Mouse (Mus musculus) stomach, postnatal 0 days (tissue): ENCODE data around the gene Csdc2.
"Not testable (repeated sequence)": the region's sequence is repeated elsewhere in the genome, so short reads cannot be mapped to it uniquely, and the experiment has no call there.

ENCODE experiments used
- CTCF ChIP-seq: IDR thresholded peaks from 2 replicates; pipeline ENCODE4 v1.5.1; 2016; ENCODE audit warnings: antibody characterized with exemption, low read depth, mild to moderate bottlenecking, moderate library complexity
- EP300 ChIP-seq: optimal IDR thresholded peaks from 2 replicates; pipeline ENCODE3; 2016; ENCODE audit warnings: antibody characterized with exemption

- not testable (repeated sequence) for TF ChIP-seq CTCF, EP300
These were observed 33.1 kb downstream of the Csdc2 start for GRCm38 (mm10) chr15:81969635-81970034.
